Mouse (Mus musculus) lung, postnatal 0 days (tissue): ENCODE measurements around the gene Adamts20.

Experiments used
- CTCF ChIP-seq: IDR thresholded peaks from 2 replicates; pipeline ENCODE4 v1.5.1; 2016; ENCODE audit warnings: antibody characterized with exemption, mild to moderate bottlenecking
- EP300 ChIP-seq: IDR thresholded peaks from 2 replicates; pipeline ENCODE4 v1.6.1; 2016; ENCODE audit warnings: antibody characterized with exemption, mild to moderate bottlenecking, control low read depth

GRCm38 (mm10) chr15:94235190-94235589, 230.0 kb downstream of the Adamts20 start:
- TF ChIP-seq CTCF (no peak), EP300 (no peak)
